Mouse (Mus musculus): ENCODE measurements around the gene Olfml2a. TPM values are rescaled to one million over a fixed set of nuclear protein-coding genes. Genes with fewer than 3 reads are reported as not detected.

Olfml2a gene
- polyA plus RNA-seq, 1 experiment, result 0.11 TPM

- peak overlapping the region; percentile 75 for H3ac ChIP-seq (ENCODE audit: control insufficient read depth, insufficient read length)
- H3K27me3 ChIP-seq (ENCODE audit: control insufficient read depth, insufficient read depth, insufficient read length), result no peaks in the 10 kb centered on the region
- H3K4me2 ChIP-seq (ENCODE audit: low read depth), result peak overlapping the region; percentile 89
- peak overlapping the region; percentile 85 for H3K4me3 ChIP-seq
- peaks cover 65% of the 10 kb centered on the region for H3K79me2 ChIP-seq (ENCODE audit: control insufficient read depth, insufficient read depth)
- TF ChIP-seq TCF12 (IDR thresholded peaks at IDR 0.05; ENCODE audit: insufficient read depth, poor library complexity, severe bottlenecking), result no peak
- no peak for TF ChIP-seq MAX (IDR thresholded peaks at IDR 0.05; ENCODE audit: low read depth)
- peak; percentile 20 to 75 (median 33) for TF ChIP-seq MYOG (IDR thresholded peaks at IDR 0.05; ENCODE audit: control insufficient read depth in 1 of 3, insufficient read depth in 1 of 3, insufficient read length in 2 of 3, low read depth in 2 of 3)
- peak; percentile 72 for TF ChIP-seq E2F4 (IDR thresholded peaks at IDR 0.05; ENCODE audit: insufficient read depth)
- no peak for TF ChIP-seq SRF (IDR thresholded peaks at IDR 0.05; ENCODE audit: control insufficient read depth, insufficient read length, low read depth)
- TF ChIP-seq POLR2AphosphoS2 (IDR thresholded peaks at IDR 0.05; ENCODE audit: insufficient read length, low read depth), result peak; percentile 32
- no peak for TF ChIP-seq TCF3 (IDR thresholded peaks at IDR 0.05; ENCODE audit: insufficient read length, low read depth)
- peak in 2 of 3 experiments; percentile 70 to 71 for TF ChIP-seq MYOD1 (IDR thresholded peaks at IDR 0.05; ENCODE audit: control insufficient read depth in 1 of 3, insufficient read length in 2 of 3, low read depth in 2 of 3)
- no peak for TF ChIP-seq USF1 (IDR thresholded peaks at IDR 0.05; ENCODE audit: low read depth)
- TF ChIP-seq POLR2A (IDR thresholded peaks at IDR 0.05; ENCODE audit: insufficient read length, low read depth), result no peak
- no peak for TF ChIP-seq REST (IDR thresholded peaks at IDR 0.05; ENCODE audit: insufficient read depth, insufficient read length)
- no peak for TF ChIP-seq CEBPB (IDR thresholded peaks at IDR 0.05; ENCODE audit: insufficient read depth, poor library complexity, severe bottlenecking)
- peaks cover 37% of the 10 kb centered on the region for H3K36me3 ChIP-seq (ENCODE audit: control insufficient read depth, insufficient read depth)
Measured at GRCm38 (mm10) chr2:39004372-39004771, 72.6 kb downstream of the Olfml2a start.

DNA sequence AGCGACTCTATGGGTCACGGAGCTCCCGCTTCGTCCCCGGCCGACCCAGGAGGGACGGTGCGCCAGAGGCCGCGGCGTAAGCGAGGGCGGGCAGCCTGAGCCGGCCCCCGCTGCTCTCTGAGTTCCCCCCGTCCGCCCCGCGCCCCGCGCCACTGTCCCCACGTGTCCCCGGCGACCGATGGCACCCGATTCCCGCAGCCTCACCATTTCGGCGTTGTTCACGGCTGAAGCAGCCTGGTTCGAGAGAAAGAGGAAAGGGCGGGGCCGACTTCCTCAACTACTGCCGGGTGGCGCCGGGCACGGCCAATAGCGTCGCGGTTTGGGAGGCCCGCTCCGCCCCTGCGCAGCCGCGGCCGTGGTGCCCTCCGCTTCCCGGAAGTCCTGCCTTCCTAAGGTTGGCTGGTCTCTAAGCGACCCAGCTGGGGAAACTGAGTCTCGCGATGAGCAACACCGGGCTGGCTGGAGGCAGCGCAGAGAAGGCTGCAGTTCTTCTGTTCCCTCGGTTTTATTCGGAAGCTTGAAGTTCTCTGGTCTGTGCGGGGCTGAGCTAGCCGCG, 73.2 kb downstream of the Olfml2a start, which contains the start of gene Arpc5l:
TSS of gene Arpc5l (plus strand) at position 469 of the 556 bp plus-strand sequence.
- Histone ChIP-seq H3K79me2 (ENCODE audit: control insufficient read depth, insufficient read depth) (peaks cover 71% of the 10 kb centered on the region), H3K36me3 (ENCODE audit: control insufficient read depth, insufficient read depth) (peaks cover 36% of the 10 kb centered on the region), H3K4me2 (ENCODE audit: low read depth) (peak within 1 kb of the TSS; percentile 89), H3K27me3 (ENCODE audit: control insufficient read depth, insufficient read depth, insufficient read length) (no peaks in the 10 kb centered on the region), H3ac (ENCODE audit: control insufficient read depth, insufficient read length) (peak within 1 kb of the TSS; percentile 75), H3K4me3 (peak within 1 kb of the TSS; percentile 85)
- peak; percentile 91 for TF ChIP-seq POLR2A (IDR thresholded peaks at IDR 0.05; ENCODE audit: insufficient read length, low read depth)
- TF ChIP-seq POLR2AphosphoS2 (IDR thresholded peaks at IDR 0.05; ENCODE audit: insufficient read length, low read depth), result peak; percentile 87
- TF ChIP-seq MYOG (IDR thresholded peaks at IDR 0.05; ENCODE audit: control insufficient read depth in 1 of 3, insufficient read depth in 1 of 3, insufficient read length in 2 of 3, low read depth in 2 of 3), result peak in 1 of 3 experiments; percentile 10
- TF ChIP-seq TCF3 (IDR thresholded peaks at IDR 0.05; ENCODE audit: insufficient read length, low read depth), result no peak
- peak; percentile 2 for TF ChIP-seq MAX (IDR thresholded peaks at IDR 0.05; ENCODE audit: low read depth)

DNA sequence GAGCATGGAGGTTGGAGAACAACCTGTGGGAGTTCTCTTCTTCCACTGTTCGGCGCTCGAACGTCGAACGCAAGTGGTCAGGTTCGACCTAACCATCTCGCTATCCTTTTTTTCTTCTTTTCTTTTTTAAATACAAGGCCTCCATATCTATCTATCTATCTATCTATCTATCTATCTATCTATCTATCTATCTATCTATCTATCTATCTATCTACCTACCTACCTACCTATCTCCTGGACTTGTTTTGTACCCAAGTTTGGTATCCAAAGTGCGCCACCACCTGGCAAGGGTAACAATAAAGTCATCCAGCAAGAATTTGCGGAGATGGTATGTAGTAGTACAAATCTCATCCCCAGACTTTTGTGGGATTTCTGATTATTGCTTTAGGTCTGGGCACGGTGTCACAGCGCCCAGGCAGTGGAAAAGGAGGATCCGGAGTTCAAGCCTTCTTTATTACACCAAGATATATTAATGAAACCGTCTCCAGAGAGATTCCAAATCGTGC, 73.8 kb downstream of the Olfml2a start, which contains the start of gene Rpl35:
TSS of gene Rpl35 (minus strand) at position 51 of the 506 bp plus-strand sequence.
- H3K27me3 ChIP-seq (ENCODE audit: control insufficient read depth, insufficient read depth, insufficient read length), result no peaks in the 10 kb centered on the region
- peaks cover 29% of the 10 kb centered on the region for H3K36me3 ChIP-seq (ENCODE audit: control insufficient read depth, insufficient read depth)
- TF ChIP-seq POLR2A (IDR thresholded peaks at IDR 0.05; ENCODE audit: insufficient read length, low read depth) (no peak), MYOD1 (IDR thresholded peaks at IDR 0.05; ENCODE audit: control insufficient read depth in 1 of 3, insufficient read length in 2 of 3, low read depth in 2 of 3) (no peak), MAX (IDR thresholded peaks at IDR 0.05; ENCODE audit: low read depth) (no peak), TCF12 (IDR thresholded peaks at IDR 0.05; ENCODE audit: insufficient read depth, poor library complexity, severe bottlenecking) (no peak), POLR2AphosphoS2 (IDR thresholded peaks at IDR 0.05; ENCODE audit: insufficient read length, low read depth) (no peak), MYOG (IDR thresholded peaks at IDR 0.05; ENCODE audit: control insufficient read depth in 1 of 3, insufficient read depth in 1 of 3, insufficient read length in 2 of 3, low read depth in 2 of 3) (no peak), REST (IDR thresholded peaks at IDR 0.05; ENCODE audit: insufficient read depth, insufficient read length) (no peak), E2F4 (IDR thresholded peaks at IDR 0.05; ENCODE audit: insufficient read depth) (no peak), TCF3 (IDR thresholded peaks at IDR 0.05; ENCODE audit: insufficient read length, low read depth) (no peak), SRF (IDR thresholded peaks at IDR 0.05; ENCODE audit: control insufficient read depth, insufficient read length, low read depth) (no peak), CEBPB (IDR thresholded peaks at IDR 0.05; ENCODE audit: insufficient read depth, poor library complexity, severe bottlenecking) (no peak), USF1 (IDR thresholded peaks at IDR 0.05; ENCODE audit: low read depth) (no peak)
- peaks cover 78% of the 10 kb centered on the region for H3K79me2 ChIP-seq (ENCODE audit: control insufficient read depth, insufficient read depth)
- peak within 1 kb of the TSS; percentile 89 for H3K4me2 ChIP-seq (ENCODE audit: low read depth)
- H3K4me3 ChIP-seq, result peak within 1 kb of the TSS; percentile 85
- peak within 1 kb of the TSS; percentile 75 for H3ac ChIP-seq (ENCODE audit: control insufficient read depth, insufficient read length)

GRCm38 (mm10) chr2:39006149-39006730, 74.5 kb downstream of the Olfml2a start:
- Histone ChIP-seq H3K36me3 (ENCODE audit: control insufficient read depth, insufficient read depth) (peaks cover 23% of the 10 kb centered on the region), H3K4me2 (ENCODE audit: low read depth) (peak overlapping the region; percentile 75), H3ac (ENCODE audit: control insufficient read depth, insufficient read length) (no peak overlapping the region), H3K27me3 (ENCODE audit: control insufficient read depth, insufficient read depth, insufficient read length) (no peaks in the 10 kb centered on the region), H3K4me3 (peak overlapping the region; percentile 85), H3K79me2 (ENCODE audit: control insufficient read depth, insufficient read depth) (peaks cover 84% of the 10 kb centered on the region)
- TF ChIP-seq SRF (IDR thresholded peaks at IDR 0.05; ENCODE audit: control insufficient read depth, insufficient read length, low read depth) (no peak), POLR2A (IDR thresholded peaks at IDR 0.05; ENCODE audit: insufficient read length, low read depth) (no peak), USF1 (IDR thresholded peaks at IDR 0.05; ENCODE audit: low read depth) (no peak), MAX (IDR thresholded peaks at IDR 0.05; ENCODE audit: low read depth) (no peak), MYOG (IDR thresholded peaks at IDR 0.05; ENCODE audit: control insufficient read depth in 1 of 3, insufficient read depth in 1 of 3, insufficient read length in 2 of 3, low read depth in 2 of 3) (no peak), TCF3 (IDR thresholded peaks at IDR 0.05; ENCODE audit: insufficient read length, low read depth) (no peak), POLR2AphosphoS2 (IDR thresholded peaks at IDR 0.05; ENCODE audit: insufficient read length, low read depth) (no peak), REST (IDR thresholded peaks at IDR 0.05; ENCODE audit: insufficient read depth, insufficient read length) (no peak), TCF12 (IDR thresholded peaks at IDR 0.05; ENCODE audit: insufficient read depth, poor library complexity, severe bottlenecking) (no peak), MYOD1 (IDR thresholded peaks at IDR 0.05; ENCODE audit: control insufficient read depth in 1 of 3, insufficient read length in 2 of 3, low read depth in 2 of 3) (no peak), CEBPB (IDR thresholded peaks at IDR 0.05; ENCODE audit: insufficient read depth, poor library complexity, severe bottlenecking) (no peak), E2F4 (IDR thresholded peaks at IDR 0.05; ENCODE audit: insufficient read depth) (no peak)
